Mouse (Mus musculus) olfactory bulb, adult 2 months (tissue): Measurements from ENCODE around the gene Trnt1.

Experiments
- CTCF ChIP-seq: fragments of 200-500 bp; IDR thresholded peaks from 2 replicates; pipeline ENCODE4 v1.5.1; 2012; ENCODE audit warnings: low read depth, mild to moderate bottlenecking, low read length, moderate library complexity; ENCODE audit not compliant: insufficient read depth
- POLR2A ChIP-seq: fragments of 200-500 bp; IDR thresholded peaks from 2 replicates; pipeline ENCODE4 v1.6.1; 2012; ENCODE audit warnings: mild to moderate bottlenecking, low read depth, low read length, moderate library complexity; ENCODE audit not compliant: insufficient read depth

- TF ChIP-seq POLR2A (no peak), CTCF (no peak)
Observed at GRCm38 (mm10) chr6:106747804-106748203, 21.1 kb upstream of the Trnt1 start.
